Mouse (Mus musculus) cerebellum, postnatal 14 days (tissue): ENCODE results near the gene Fibcd1.

Experiments used
- DNase-seq, 2 experiments: peaks; one replicate each; pipeline ENCODE4 v3.0.0; 2021; ENCODE audit warnings: mixed read lengths in 2 of 2

The Fibcd1 gene

GRCm38 (mm10) chr2:31767104-31767503 lies 78.7 kb downstream of the Fibcd1 start:
- DNase-seq: no peak
